ENCODE assay signal across 17 mouse cellular contexts in the genomic region with DNA sequence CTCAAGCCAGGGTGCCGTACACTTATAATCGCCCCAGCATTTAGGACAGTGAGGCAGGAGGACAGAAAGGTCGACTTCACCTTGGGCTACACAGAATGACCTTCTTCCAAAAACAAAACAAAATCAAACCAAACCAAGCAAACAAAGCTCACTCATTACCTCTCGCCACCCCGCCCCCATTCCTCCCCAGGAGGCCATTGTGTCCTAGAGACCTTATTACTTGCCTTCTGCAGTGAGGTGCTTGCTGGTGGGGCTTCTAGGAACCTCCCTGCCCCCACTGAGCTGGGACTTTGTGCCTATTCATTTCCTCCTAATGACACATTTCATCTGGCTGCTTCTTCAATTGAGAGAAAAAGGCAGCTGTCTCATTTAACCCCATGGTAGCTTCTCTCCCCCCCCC. TPM values are rescaled to one million over a fixed set of nuclear protein-coding genes. Genes with fewer than 3 reads are reported as not detected.
"Had no signal": no experiment of that assay in that cellular context is flagged by ENCODE, and none has a peak within 500 bp of the region (broad histone marks: within the 10 kb centered on the region; RNA-seq: fewer than 3 reads in every experiment).

No protein-coding gene starts in this region.

- H3K4me3 ChIP-seq: kidney, embryonic 15.5 days; limb, embryonic 10.5 days; midbrain, embryonic 12.5 days had no signal

- H3K27ac ChIP-seq: kidney, embryonic 15.5 days; limb, embryonic 10.5 days; liver, embryonic 14.5 days; midbrain, embryonic 12.5 days had no signal

- H3K9me3 ChIP-seq: kidney, embryonic 15.5 days; limb, embryonic 10.5 days; midbrain, embryonic 12.5 days had no signal

- H3K36me3 ChIP-seq: kidney, embryonic 15.5 days; limb, embryonic 10.5 days; midbrain, embryonic 12.5 days had no signal

- ATAC-seq: intestine, embryonic 16.5 days; lung, postnatal 0 days had no signal

- H3K4me1 ChIP-seq: kidney, embryonic 15.5 days; limb, embryonic 10.5 days had no signal

- H3K9ac ChIP-seq: kidney, embryonic 15.5 days; liver, embryonic 14.5 days; midbrain, embryonic 12.5 days had no signal

- H3K4me2 ChIP-seq: kidney, embryonic 15.5 days; midbrain, embryonic 12.5 days had no signal

- H3K27me3 ChIP-seq: kidney, embryonic 15.5 days; midbrain, embryonic 12.5 days had no signal

- DNase-seq: kidney, adult 2 months; kidney, postnatal 14 days; lung, adult 2 months; lung, postnatal 36 days; right cerebral cortex, postnatal 4 days; spleen, adult 18-20 months; thymus, adult 18-20 months; thymus, postnatal 14 days had no signal

RNA-seq across cellular contexts. Expression of a gene that starts 9.7 kb away (rescaled TPM):
- polyA plus RNA-seq: kidney, embryonic 15.5 days; limb, embryonic 10.5 days; liver, embryonic 14.5 days; lung, adult 2 months; midbrain, embryonic 12.5 days; stomach, embryonic 14.5 days had no signal

RNA-seq across cellular contexts. Expression of a gene that starts 30.7 kb away (rescaled TPM):
- polyA plus RNA-seq: midbrain, postnatal 0 days; neural tube, embryonic 14.5 days had no signal
